Mouse (Mus musculus) limb, embryonic 11.5 days (tissue): ENCODE results near the gene Gna15. TPM values are rescaled to one million over a fixed set of nuclear protein-coding genes. Genes with fewer than 3 reads are reported as not detected.

ENCODE experiments used
- ATAC-seq: fragments of 200-750 bp; cut with Nextera tagmentation; 2 replicates; pipeline ENCODE4 v1.8.0; 2017; ENCODE audit warnings: low read depth; ENCODE audit not compliant: insufficient number of reproducible peaks, low FRiP score, low TSS enrichment
- DNase-seq: peaks from one replicate; pipeline ENCODE4 v3.0.0-alpha.2; 2015; ENCODE audit warnings: low spot score
- H3K27ac ChIP-seq: fragments of 300-500 bp; sonication (generic); replicated peaks from 2 replicates; pipeline ENCODE4 v1.5.1; 2014; ENCODE audit warnings: low read depth, mild to moderate bottlenecking, low read length
- H3K27me3 ChIP-seq: fragments of 300-500 bp; sonication (generic); 2 replicates; pipeline ENCODE4 v1.6.1; 2014; ENCODE audit warnings: mild to moderate bottlenecking, low read length, mixed read lengths; ENCODE audit not compliant: control insufficient read depth, insufficient read depth
- H3K36me3 ChIP-seq: fragments of 300-500 bp; sonication (generic); 2 replicates; pipeline ENCODE4 v1.6.1; 2014; ENCODE audit warnings: mild to moderate bottlenecking, low read length, moderate library complexity, mixed read lengths; ENCODE audit not compliant: control insufficient read depth, insufficient read depth
- H3K4me1 ChIP-seq: fragments of 300-500 bp; sonication (generic); 2 replicates; pipeline ENCODE4 v1.6.1; 2014; ENCODE audit warnings: low read length, mixed read lengths; ENCODE audit not compliant: control insufficient read depth, insufficient read depth
- H3K4me2 ChIP-seq: fragments of 300-500 bp; sonication (generic); 2 replicates; pipeline ENCODE4 v1.6.1; 2014; ENCODE audit warnings: low read depth, mild to moderate bottlenecking, moderate library complexity; ENCODE audit not compliant: severe bottlenecking
- H3K4me3 ChIP-seq: fragments of 300-500 bp; sonication (generic); 2 replicates; pipeline ENCODE4 v1.5.1; 2014; ENCODE audit warnings: low read depth, low read length
- H3K9ac ChIP-seq: fragments of 300-500 bp; sonication (generic); 2 replicates; pipeline ENCODE4 v1.6.1; 2014; ENCODE audit warnings: mild to moderate bottlenecking, low read length
- H3K9me3 ChIP-seq: fragments of 300-500 bp; sonication (generic); 2 replicates; pipeline ENCODE4 v1.6.1; 2016; ENCODE audit warnings: low read length; ENCODE audit not compliant: control insufficient read depth
- WGBS: fragments of 180-500 bp; shearing (Covaris S2); extraction: QIAGEN DNeasy Blood & Tissue Kit; methylation state at CpG from one replicate; pipeline ENCODE4 v1.1.7; 2014; 5-methylcytosine and 5-hydroxymethylcytosine counted together
- polyA plus RNA-seq: library from polyadenylated mRNA; unstranded; fragments of >200 nt; fragmentation: Nextera tagmentation; extraction: Ambion mirVana; gene quantifications from 2 replicates; pipeline ENCODE4 v1.2.1, GENCODE M21; 2014

Gna15 gene
- polyA plus RNA-seq, 1 experiment from 2014 or later = 0.99 TPM

GRCm38 (mm10) chr10:81523570-81523969, 455 bp downstream of the Gna15 start:
- Histone ChIP-seq H3K27me3 (0 out of 2 replicates have a peak, but pooled peaks cover 9% of the 10 kb centered on the region), H3K9ac (0 out of 2 replicates have a peak overlapping the region, but pooled peaks have one; percentile 27), H3K4me3 (no peak overlapping the region), H3K9me3 (no peaks in the 10 kb centered on the region; the same call in 1 of the 2 replicates), H3K4me1 (no peaks in the 10 kb centered on the region), H3K27ac (no peak overlapping the region), H3K36me3 (no peaks in the 10 kb centered on the region), H3K4me2 (no peak overlapping the region)
- WGBS = 18% methylated on average over 19 of the region's 19 CpGs
- no peak for ATAC-seq
- no peak for DNase-seq

GRCm38 (mm10) chr10:81523142-81523541, 883 bp downstream of the Gna15 start:
- Histone ChIP-seq H3K27me3 (0 out of 2 replicates have a peak, but pooled peaks cover 9% of the 10 kb centered on the region), H3K36me3 (no peaks in the 10 kb centered on the region), H3K27ac (no peak overlapping the region), H3K9me3 (no peaks in the 10 kb centered on the region; the same call in 1 of the 2 replicates), H3K9ac (no peak overlapping the region), H3K4me1 (no peaks in the 10 kb centered on the region), H3K4me3 (no peak overlapping the region), H3K4me2 (no peak overlapping the region)
- DNase-seq (no peak), ATAC-seq (no peak)
- WGBS = 77% methylated on average over 6 of the region's 6 CpGs

GRCm38 (mm10) chr10:81519978-81520365, 4.1 kb downstream of the Gna15 start:
- 81% methylated on average over 3 of the region's 3 CpGs for WGBS
- Histone ChIP-seq H3K4me1 (no peaks in the 10 kb centered on the region), H3K9ac (no peak overlapping the region), H3K36me3 (no peaks in the 10 kb centered on the region), H3K4me3 (no peak overlapping the region), H3K27ac (no peak overlapping the region), H3K27me3 (0 out of 2 replicates have a peak, but pooled peaks cover 9% of the 10 kb centered on the region), H3K9me3 (no peaks in the 10 kb centered on the region; the same call in 1 of the 2 replicates), H3K4me2 (no peak overlapping the region)
- DNase-seq = no peak
- no peak for ATAC-seq

- no peak for DNase-seq
- Histone ChIP-seq H3K4me2 (no peak overlapping the region), H3K27ac (no peak overlapping the region), H3K9ac (no peak overlapping the region), H3K4me3 (no peak overlapping the region), H3K4me1 (no peaks in the 10 kb centered on the region), H3K9me3 (no peaks in the 10 kb centered on the region; the same call in 1 of the 2 replicates), H3K27me3 (0 out of 2 replicates have a peak, but pooled peaks cover 9% of the 10 kb centered on the region), H3K36me3 (no peaks in the 10 kb centered on the region)
- ATAC-seq = no peak
- WGBS = 84% methylated on average over 6 of the region's 6 CpGs
Measured at GRCm38 (mm10) chr10:81519227-81519977, 4.6 kb downstream of the Gna15 start.

- H3K4me2 ChIP-seq = no peak overlapping the region
- no peak overlapping the region for H3K9ac ChIP-seq
- 14% methylated on average over 4 of the region's 4 CpGs for WGBS
- no peak overlapping the region for H3K27ac ChIP-seq
- no peaks in the 10 kb centered on the region for H3K9me3 ChIP-seq
- DNase-seq (peak; percentile 84), ATAC-seq (no peak)
- no peak overlapping the region for H3K4me3 ChIP-seq
- no peaks in the 10 kb centered on the region for H3K4me1 ChIP-seq
- H3K36me3 ChIP-seq = no peaks in the 10 kb centered on the region
- 0 out of 2 replicates have a peak, but pooled peaks cover 2% of the 10 kb centered on the region for H3K27me3 ChIP-seq
Measured at GRCm38 (mm10) chr10:81518546-81518945, 5.5 kb downstream of the Gna15 start.

- DNase-seq (no peak), ATAC-seq (no peak)
- no peak overlapping the region for H3K4me3 ChIP-seq
- no peak overlapping the region for H3K27ac ChIP-seq
- H3K27me3 ChIP-seq = no peaks in the 10 kb centered on the region
- H3K9me3 ChIP-seq = no peaks in the 10 kb centered on the region
- no peaks in the 10 kb centered on the region for H3K36me3 ChIP-seq
- H3K4me2 ChIP-seq = no peak overlapping the region
- no peak overlapping the region for H3K9ac ChIP-seq
- H3K4me1 ChIP-seq = no peaks in the 10 kb centered on the region
- 65% methylated on average over 8 of the region's 8 CpGs for WGBS
Measured at GRCm38 (mm10) chr10:81517227-81517626, 6.8 kb downstream of the Gna15 start.

GRCm38 (mm10) chr10:81513798-81514197, 10.2 kb downstream of the Gna15 start:
- Histone ChIP-seq H3K4me2 (no peak overlapping the region), H3K27me3 (no peaks in the 10 kb centered on the region), H3K27ac (no peak overlapping the region), H3K4me1 (no peaks in the 10 kb centered on the region), H3K36me3 (no peaks in the 10 kb centered on the region), H3K9ac (no peak overlapping the region), H3K4me3 (no peak overlapping the region), H3K9me3 (no peaks in the 10 kb centered on the region)
- 86% methylated on average over 5 of the region's 5 CpGs for WGBS
- ATAC-seq (no peak), DNase-seq (no peak)

- no peaks in the 10 kb centered on the region for H3K36me3 ChIP-seq
- no peaks in the 10 kb centered on the region for H3K4me1 ChIP-seq
- DNase-seq = no peak
- no peak overlapping the region for H3K27ac ChIP-seq
- no peak for ATAC-seq
- H3K9me3 ChIP-seq = no peaks in the 10 kb centered on the region
- no peak overlapping the region for H3K4me3 ChIP-seq
- 83% methylated on average over 14 of the region's 14 CpGs for WGBS
- H3K27me3 ChIP-seq = no peaks in the 10 kb centered on the region
- no peak overlapping the region for H3K9ac ChIP-seq
- H3K4me2 ChIP-seq = no peak overlapping the region
Measured at GRCm38 (mm10) chr10:81510246-81510810, 13.7 kb downstream of the Gna15 start.
